In the genomic region with DNA sequence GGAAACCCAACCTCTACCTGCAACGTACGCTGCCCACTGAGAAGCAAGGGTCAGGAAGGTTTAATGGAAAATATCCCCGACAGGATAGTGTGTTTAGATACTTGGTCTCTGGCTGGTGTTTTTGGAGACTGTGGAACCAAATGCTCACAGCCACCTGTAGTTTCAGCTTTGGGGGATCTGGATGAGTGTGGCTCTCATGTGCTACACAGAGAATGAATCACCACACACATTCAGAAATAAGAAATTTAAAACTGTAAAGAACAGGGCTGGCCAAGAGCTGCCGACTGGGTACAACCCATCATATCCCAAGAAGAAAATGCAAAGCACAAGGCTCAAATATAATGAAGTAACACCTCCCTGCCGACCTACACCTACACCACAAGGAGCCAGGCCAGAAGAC, we compare ENCODE assay signal across 11 mouse cellular contexts.
"Had no signal": no experiment of that assay in that cellular context is flagged by ENCODE, and none has a peak within 500 bp of the region (broad histone marks: within the 10 kb centered on the region; RNA-seq: fewer than 3 reads in every experiment).

No protein-coding gene starts in this region.

- DNase-seq: layer of hippocampus, postnatal 36 days; lung, adult 18-20 months; retina, postnatal 1 day; right cerebral cortex, postnatal 4 days; spleen, adult 18-20 months; thymus, postnatal 36 days had no signal

- H3K9me3 ChIP-seq: limb, embryonic 13.5 days; midbrain, embryonic 12.5 days; neural tube, embryonic 13.5 days had no signal

- H3K27me3 ChIP-seq: limb, embryonic 13.5 days; midbrain, embryonic 12.5 days; neural tube, embryonic 13.5 days had no signal

- H3K4me2 ChIP-seq: limb, embryonic 13.5 days; midbrain, embryonic 12.5 days; neural tube, embryonic 13.5 days had no signal

- H3K4me3 ChIP-seq: limb, embryonic 13.5 days; midbrain, embryonic 12.5 days; neural tube, embryonic 13.5 days had no signal

- H3K4me1 ChIP-seq: limb, embryonic 13.5 days had no signal

- H3K27ac ChIP-seq: limb, embryonic 13.5 days; liver, embryonic 14.5 days; midbrain, embryonic 12.5 days; neural tube, embryonic 13.5 days had no signal

- H3K9ac ChIP-seq: limb, embryonic 13.5 days; liver, embryonic 14.5 days; midbrain, embryonic 12.5 days; neural tube, embryonic 13.5 days had no signal

- ATAC-seq: midbrain, embryonic 16.5 days had no signal
